Mouse (Mus musculus) embryonic facial prominence, embryonic 14.5 days (tissue): ENCODE data around the gene Rnf144b. TPM values are rescaled to one million over a fixed set of nuclear protein-coding genes. Genes with fewer than 3 reads are reported as not detected.

ENCODE experiments used
- ATAC-seq: fragments of 200-750 bp; cut with Nextera tagmentation; 2 replicates; pipeline ENCODE4 v1.8.0; 2017; ENCODE audit warnings: low read depth, moderate number of reproducible peaks, moderate TSS enrichment
- DNase-seq: peaks from one replicate; pipeline ENCODE4 v3.0.0-alpha.2; 2015; ENCODE audit warnings: low spot score
- H3K27ac ChIP-seq: fragments of 300-500 bp; sonication (generic); replicated peaks from 2 replicates; pipeline ENCODE4 v1.5.1; 2014; ENCODE audit warnings: low read depth, mild to moderate bottlenecking, low read length, moderate library complexity
- H3K27me3 ChIP-seq: fragments of 300-500 bp; sonication (generic); replicated peaks from 2 replicates; pipeline ENCODE4 v1.6.1; 2014; ENCODE audit warnings: low read length; ENCODE audit not compliant: control insufficient read depth, insufficient read depth
- H3K36me3 ChIP-seq: fragments of 300-500 bp; sonication (generic); 2 replicates; pipeline ENCODE4 v1.6.1; 2014; ENCODE audit warnings: low read length, mixed read lengths; ENCODE audit not compliant: control insufficient read depth, insufficient read depth
- H3K4me1 ChIP-seq: fragments of 300-500 bp; sonication (generic); 2 replicates; pipeline ENCODE4 v1.6.1; 2014; ENCODE audit warnings: antibody characterized with exemption, low read length; ENCODE audit not compliant: control insufficient read depth, insufficient read depth
- H3K4me2 ChIP-seq: fragments of 300-500 bp; sonication (generic); 2 replicates; pipeline ENCODE4 v1.6.1; 2014; ENCODE audit warnings: low read depth, mild to moderate bottlenecking, low read length, moderate library complexity, mixed read lengths
- H3K4me3 ChIP-seq: fragments of 300-500 bp; sonication (generic); 2 replicates; pipeline ENCODE4 v1.5.1; 2014; ENCODE audit warnings: low read depth, mild to moderate bottlenecking, low read length
- H3K9ac ChIP-seq: fragments of 300-500 bp; sonication (generic); 2 replicates; pipeline ENCODE4 v1.6.1; 2014; ENCODE audit warnings: low read depth, mild to moderate bottlenecking, low read length, moderate library complexity, mixed read lengths
- H3K9me3 ChIP-seq: fragments of 300-500 bp; sonication (generic); 2 replicates; pipeline ENCODE4 v1.6.1; 2016; ENCODE audit warnings: low read length; ENCODE audit not compliant: control insufficient read depth
- WGBS: fragments of 180-500 bp; shearing (Covaris S2); extraction: QIAGEN DNeasy Blood & Tissue Kit; methylation state at CpG from one replicate; pipeline ENCODE4 v1.1.7; 2014; 5-methylcytosine and 5-hydroxymethylcytosine counted together
- polyA plus RNA-seq: library from polyadenylated mRNA; unstranded; fragments of >200 nt; fragmentation: Nextera tagmentation; extraction: Ambion mirVana; gene quantifications from 2 replicates; pipeline ENCODE4 v1.2.1, GENCODE M21; 2014

The Rnf144b gene
- polyA plus RNA-seq, 1 experiment from 2014 or later, result 4.9 TPM

- Histone ChIP-seq H3K4me3 (no peak overlapping the region), H3K27ac (no peak overlapping the region), H3K27me3 (no peaks in the 10 kb centered on the region), H3K4me2 (no peak overlapping the region), H3K4me1 (peaks cover 3% of the 10 kb centered on the region), H3K9ac (no peak overlapping the region), H3K36me3 (no peaks in the 10 kb centered on the region), H3K9me3 (peaks cover 7% of the 10 kb centered on the region; the same call in 1 of the 2 replicates)
- ATAC-seq (no peak), DNase-seq (no peak)
- WGBS, result 63% methylated on average over 4 of the region's 4 CpGs
Measured at GRCm38 (mm10) chr13:47210496-47210895, 88.0 kb downstream of the Rnf144b start.

- no peak for ATAC-seq
- H3K9me3 ChIP-seq, result peaks cover 7% of the 10 kb centered on the region; the same call in 1 of the 2 replicates
- H3K9ac ChIP-seq, result no peak overlapping the region
- peak; percentile 37 for DNase-seq
- no peaks in the 10 kb centered on the region for H3K36me3 ChIP-seq
- no peak overlapping the region for H3K4me3 ChIP-seq
- H3K4me2 ChIP-seq, result no peak overlapping the region
- H3K4me1 ChIP-seq, result peaks cover 4% of the 10 kb centered on the region
- no peak overlapping the region for H3K27ac ChIP-seq
- 55% methylated on average over 6 of the region's 6 CpGs for whole genome bisulfite sequencing
- H3K27me3 ChIP-seq, result no peaks in the 10 kb centered on the region
Measured at GRCm38 (mm10) chr13:47210992-47211391, 88.5 kb downstream of the Rnf144b start.

GRCm38 (mm10) chr13:47211581-47211980, 89.1 kb downstream of the Rnf144b start:
- ATAC-seq, result no peak
- WGBS, result 61% methylated on average over 7 of the region's 7 CpGs
- H3K36me3 ChIP-seq, result no peaks in the 10 kb centered on the region
- no peak for DNase-seq
- no peak overlapping the region for H3K9ac ChIP-seq
- H3K4me1 ChIP-seq, result peaks cover 7% of the 10 kb centered on the region
- H3K27ac ChIP-seq, result peak overlapping the region; percentile 48
- no peak overlapping the region for H3K4me3 ChIP-seq
- H3K4me2 ChIP-seq, result no peak overlapping the region
- H3K27me3 ChIP-seq, result no peaks in the 10 kb centered on the region
- peaks cover 2% of the 10 kb centered on the region; the same call in 1 of the 2 replicates for H3K9me3 ChIP-seq

- DNase-seq (no peak), ATAC-seq (no peak)
- no peak overlapping the region for H3K4me3 ChIP-seq
- H3K36me3 ChIP-seq, result no peaks in the 10 kb centered on the region
- H3K9me3 ChIP-seq, result no peaks in the 10 kb centered on the region
- no peaks in the 10 kb centered on the region for H3K27me3 ChIP-seq
- no peak overlapping the region for H3K27ac ChIP-seq
- no peak overlapping the region for H3K4me2 ChIP-seq
- 96% methylated on average over 10 of the region's 10 CpGs for WGBS
- no peak overlapping the region for H3K9ac ChIP-seq
- H3K4me1 ChIP-seq, result peaks cover 7% of the 10 kb centered on the region
Measured at GRCm38 (mm10) chr13:47213817-47214216, 91.4 kb downstream of the Rnf144b start.

GRCm38 (mm10) chr13:47214895-47215294, 92.4 kb downstream of the Rnf144b start:
- Histone ChIP-seq H3K4me1 (peaks cover 7% of the 10 kb centered on the region), H3K4me3 (no peak overlapping the region), H3K36me3 (no peaks in the 10 kb centered on the region), H3K27ac (no peak overlapping the region), H3K9ac (no peak overlapping the region), H3K27me3 (no peaks in the 10 kb centered on the region), H3K4me2 (no peak overlapping the region), H3K9me3 (no peaks in the 10 kb centered on the region)
- no peak for ATAC-seq
- 68% methylated on average over 5 of the region's 5 CpGs for WGBS
- no peak for DNase-seq

- H3K4me2 ChIP-seq, result no peak overlapping the region
- H3K27me3 ChIP-seq, result no peaks in the 10 kb centered on the region
- WGBS, result 72% methylated on average over 20 of the region's 20 CpGs
- no peaks in the 10 kb centered on the region for H3K36me3 ChIP-seq
- DNase-seq, result peak; percentile 55
- no peak for ATAC-seq
- H3K9ac ChIP-seq, result no peak overlapping the region
- H3K4me3 ChIP-seq, result no peak overlapping the region
- H3K27ac ChIP-seq, result no peak overlapping the region
- no peaks in the 10 kb centered on the region for H3K9me3 ChIP-seq
- H3K4me1 ChIP-seq, result peaks cover 10% of the 10 kb centered on the region
Measured at GRCm38 (mm10) chr13:47215815-47216585, 93.5 kb downstream of the Rnf144b start.

- no peak overlapping the region for H3K4me3 ChIP-seq
- DNase-seq (peak; percentile 31), ATAC-seq (no peak)
- WGBS, result 73% methylated on average over 5 of the region's 5 CpGs
- peaks cover 10% of the 10 kb centered on the region; the same call in 1 of the 2 replicates for H3K4me1 ChIP-seq
- H3K9ac ChIP-seq, result no peak overlapping the region
- H3K9me3 ChIP-seq, result no peaks in the 10 kb centered on the region
- no peaks in the 10 kb centered on the region for H3K36me3 ChIP-seq
- H3K4me2 ChIP-seq, result no peak overlapping the region
- H3K27me3 ChIP-seq, result no peaks in the 10 kb centered on the region
- no peak overlapping the region for H3K27ac ChIP-seq
Measured at GRCm38 (mm10) chr13:47217107-47217571, 94.7 kb downstream of the Rnf144b start.

GRCm38 (mm10) chr13:47218351-47218750, 95.9 kb downstream of the Rnf144b start:
- Histone ChIP-seq H3K36me3 (no peaks in the 10 kb centered on the region), H3K27me3 (no peaks in the 10 kb centered on the region), H3K9ac (no peak overlapping the region), H3K4me3 (no peak overlapping the region), H3K4me2 (no peak overlapping the region), H3K4me1 (peaks cover 10% of the 10 kb centered on the region; the same call in 1 of the 2 replicates), H3K9me3 (no peaks in the 10 kb centered on the region), H3K27ac (no peak overlapping the region)
- 44% methylated on average over 6 of the region's 6 CpGs for WGBS
- no peak for ATAC-seq
- no peak for DNase-seq

- WGBS, result 83% methylated on average over 10 of the region's 10 CpGs
- H3K27ac ChIP-seq, result no peak overlapping the region
Measured at GRCm38 (mm10) chr13:47220426-47220825, 98.0 kb downstream of the Rnf144b start.

More at GRCm38 (mm10) chr13:47220426-47220825, 98.0 kb downstream of the Rnf144b start:
- H3K4me1 ChIP-seq, result peaks cover 23% of the 10 kb centered on the region
- DNase-seq (no peak), ATAC-seq (no peak)
- H3K4me2 ChIP-seq, result no peak overlapping the region
- no peaks in the 10 kb centered on the region for H3K27me3 ChIP-seq
- no peak overlapping the region for H3K4me3 ChIP-seq
- no peak overlapping the region for H3K9ac ChIP-seq
- H3K36me3 ChIP-seq, result no peaks in the 10 kb centered on the region
- no peaks in the 10 kb centered on the region for H3K9me3 ChIP-seq
